Mouse (Mus musculus) induced T-regulatory cell, adult 2 months (primary cell): Measurements from ENCODE around the gene Crb3.

Experiments
- DNase-seq: peaks from one replicate; pipeline ENCODE4 v3.0.0-alpha.2; 2012; ENCODE audit warnings: low read depth

Crb3 gene

DNA sequence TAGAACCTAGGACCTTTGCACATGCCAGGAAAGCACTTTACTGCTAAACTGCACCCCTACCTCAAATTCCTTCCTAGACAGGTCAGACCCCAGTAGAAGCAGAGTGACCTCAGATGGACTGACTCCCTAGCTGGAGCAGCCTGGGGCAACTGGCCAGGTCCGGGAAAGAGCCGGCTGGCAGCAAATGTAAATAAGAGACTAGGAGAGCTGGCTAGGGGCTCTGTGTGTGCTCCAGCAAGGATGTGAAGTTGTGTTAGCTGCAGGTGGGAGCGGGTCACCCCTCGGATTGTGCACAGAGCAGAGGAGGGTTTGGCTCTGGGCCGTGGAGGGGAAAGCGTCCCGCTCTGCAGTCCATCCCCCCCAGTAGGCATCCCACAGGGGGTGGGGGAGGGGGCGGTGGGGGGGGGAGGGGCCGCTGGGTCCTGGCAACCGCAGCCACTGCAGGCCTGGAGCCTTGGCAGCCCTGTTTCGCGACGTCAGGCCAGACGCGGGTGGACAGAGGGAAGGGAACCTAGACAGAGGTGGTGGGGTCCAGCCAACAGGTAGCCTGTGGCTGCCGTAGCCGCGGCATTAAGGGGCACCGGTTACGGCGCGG lies at the start of gene Crb3:
Crb3 (plus strand) TSS at position 215 of the 595 bp plus-strand sequence.
- DNase-seq = no peak

GRCm38 (mm10) chr17:57010911-57011235 lies 48.0 kb upstream of the Crb3 start:
- no peak for DNase-seq

DNA sequence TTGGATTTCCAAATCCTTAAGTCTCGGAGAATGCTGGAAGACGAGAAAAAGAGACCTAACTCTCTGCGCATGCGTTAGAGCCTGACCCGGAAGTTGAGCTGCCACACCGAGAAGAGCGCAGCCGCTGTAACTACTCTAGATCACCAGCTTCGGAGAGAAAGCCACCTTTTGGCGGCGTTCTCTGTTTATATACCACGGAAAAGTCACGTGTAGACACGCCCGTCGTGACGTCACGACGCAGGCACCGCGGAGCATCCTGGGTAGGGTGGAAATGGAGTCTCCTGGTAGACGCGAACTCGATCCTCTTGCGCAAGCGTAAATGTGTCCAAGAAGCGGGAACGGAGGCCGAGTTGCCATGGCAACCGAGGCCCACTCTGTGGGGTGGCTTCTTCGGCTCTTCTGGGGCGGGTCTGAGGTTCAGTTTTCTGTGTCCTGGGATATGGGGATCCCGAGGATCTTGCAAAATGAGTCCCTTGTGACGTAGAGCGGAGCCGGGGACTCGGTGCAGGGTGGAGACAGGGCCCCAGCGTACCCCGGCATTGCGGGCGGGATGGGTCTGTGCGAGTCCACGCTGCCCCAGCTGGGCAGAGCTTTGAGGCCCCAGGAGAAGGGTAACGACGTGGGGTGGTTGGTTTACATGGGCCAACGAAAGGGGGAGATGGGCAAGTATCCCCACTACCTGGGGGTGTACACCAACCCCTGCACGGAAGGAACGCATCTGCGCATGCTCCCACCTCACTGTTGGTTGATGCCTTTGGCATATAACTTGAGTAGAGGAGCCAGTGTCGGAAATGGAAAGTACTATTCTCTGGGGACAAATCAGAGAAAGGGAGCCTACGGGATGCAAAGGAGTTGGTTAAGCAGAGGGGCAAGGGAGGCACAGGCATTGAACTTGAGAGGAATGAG lies 47.4 kb upstream of the Crb3 start, which contains the start of the genes Gtf2f1 and Gm17949:
Gtf2f1 (minus strand) TSS at position 53 of the 906 bp plus-strand sequence.
Gm17949 (plus strand) TSS at position 234 of the 906 bp plus-strand sequence.
- DNase-seq = peak; percentile 100

DNA sequence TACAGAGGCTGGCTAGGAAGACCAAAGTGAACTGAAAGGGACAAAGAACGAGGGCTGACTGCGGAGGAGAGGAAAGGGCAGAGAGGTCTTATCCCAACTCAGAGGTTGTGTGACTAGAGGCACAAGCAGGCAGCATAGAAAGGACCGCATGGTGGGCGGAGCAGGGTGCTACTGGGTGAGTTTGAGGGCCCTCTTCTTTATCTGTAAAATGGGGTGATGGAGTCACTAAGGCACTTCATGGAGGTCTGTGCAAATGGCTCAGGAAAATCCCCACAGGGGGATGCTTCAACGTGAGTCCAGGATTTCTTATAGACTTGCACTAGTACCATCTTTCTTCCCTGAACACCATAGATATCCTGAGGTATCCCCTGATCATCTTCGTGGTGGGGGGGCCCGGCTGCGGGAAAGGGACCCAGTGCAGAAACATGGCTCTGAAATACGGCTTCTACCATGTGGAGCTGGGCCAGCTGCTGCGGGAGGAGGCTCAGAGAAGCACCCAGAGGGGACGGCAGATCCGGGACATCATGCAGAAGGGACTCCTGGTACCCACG lies 46.6 kb upstream of the Crb3 start:
- DNase-seq = no peak

- DNase-seq = no peak
These were observed 39.2 kb upstream of the Crb3 start for GRCm38 (mm10) chr17:57019693-57020092.

DNA sequence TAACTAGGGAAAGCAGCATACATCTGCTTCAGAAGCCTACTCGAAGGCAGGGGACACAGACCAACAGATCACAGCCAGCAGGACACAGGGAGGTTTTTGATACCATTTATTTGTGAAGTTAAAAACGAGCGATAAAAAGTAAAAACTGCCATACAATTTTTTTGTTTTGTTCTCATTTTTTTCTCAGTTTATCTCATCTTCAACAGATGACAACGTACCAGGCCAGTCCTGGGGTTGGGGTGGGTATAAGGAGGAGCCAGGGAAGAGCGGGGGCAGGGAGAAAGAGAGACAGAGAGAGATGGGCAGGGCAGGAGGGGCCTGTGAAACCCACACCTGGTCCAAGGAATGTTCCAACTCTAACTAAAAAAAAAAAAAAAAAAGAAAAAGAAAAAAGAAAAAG lies 37.9 kb upstream of the Crb3 start:
- no peak for DNase-seq

DNA sequence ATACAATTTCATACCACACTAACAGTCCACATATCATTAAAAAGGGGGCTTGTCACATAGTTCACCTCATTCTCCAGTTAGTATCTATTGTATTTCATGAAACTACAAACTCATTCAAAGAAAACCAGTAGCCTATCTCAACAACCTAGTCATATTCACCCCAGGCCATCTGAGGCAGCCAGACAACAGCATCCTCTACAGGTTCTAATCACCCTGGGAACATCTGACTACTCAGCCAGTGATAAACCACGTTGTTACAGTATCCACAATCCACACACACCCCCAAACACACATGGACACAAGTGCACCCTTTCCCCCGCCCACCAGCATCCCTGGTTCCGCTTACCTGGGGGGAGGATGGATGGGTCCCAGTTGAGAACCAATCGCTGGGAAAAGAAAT lies 31.4 kb upstream of the Crb3 start:
- DNase-seq = no peak

DNA sequence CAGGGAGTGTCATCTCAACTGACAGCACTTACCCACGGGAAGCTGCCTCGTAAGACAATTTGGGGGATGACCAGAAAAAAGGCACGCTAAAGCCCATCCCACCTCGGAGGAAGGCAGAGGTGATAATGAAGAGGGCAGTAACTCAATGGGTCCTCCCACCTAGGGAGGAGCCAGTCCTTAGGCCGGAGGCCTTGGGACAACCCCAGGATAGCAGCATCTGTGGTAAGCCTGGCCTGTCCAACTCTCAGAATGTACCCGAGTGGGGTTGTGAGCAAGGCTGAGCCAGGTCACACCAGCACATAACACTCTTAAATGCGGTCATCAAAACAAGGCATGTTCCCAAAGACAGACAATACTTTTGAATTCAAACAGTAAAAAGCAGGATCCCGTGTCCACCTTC lies 29.2 kb upstream of the Crb3 start:
- DNase-seq = peak; percentile 42

DNA sequence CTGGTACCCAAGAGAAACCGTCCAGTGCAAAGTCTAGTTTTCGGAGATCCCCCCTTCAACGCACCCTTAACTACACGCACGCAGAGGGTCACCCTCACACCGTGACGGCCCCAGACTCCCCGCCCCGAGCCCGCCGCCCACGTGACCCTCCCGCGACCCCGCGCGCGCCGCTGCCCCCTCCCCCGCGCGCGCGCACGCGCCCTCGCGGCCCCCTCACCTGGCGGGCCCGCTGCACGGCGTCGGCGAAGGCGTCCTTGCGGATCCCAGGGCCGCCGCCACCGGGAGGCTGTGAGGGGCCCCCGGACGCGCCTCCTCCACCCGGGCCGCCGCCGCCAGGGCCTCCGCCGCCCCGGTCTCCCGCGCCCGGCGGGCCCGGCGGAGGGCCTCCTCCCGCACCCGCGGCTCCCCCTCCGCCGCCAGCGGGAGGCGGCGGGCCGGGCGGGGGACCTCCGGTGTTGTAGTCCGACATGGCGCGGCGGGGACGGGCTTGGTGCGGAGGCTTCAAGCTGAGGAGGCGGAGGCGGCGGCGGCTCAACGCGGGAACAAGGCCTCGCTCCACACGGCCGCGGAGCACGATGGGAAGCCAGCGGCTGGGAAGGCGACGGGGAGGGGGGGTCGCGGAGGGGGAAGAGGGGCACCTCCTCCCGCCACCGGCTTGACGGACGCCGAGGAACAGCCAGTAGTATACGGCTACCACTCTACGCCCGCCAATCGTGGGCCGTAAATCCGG lies 27.8 kb upstream of the Crb3 start, which contains the start of gene Khsrp:
Khsrp (minus strand) TSS at position 592 of the 730 bp plus-strand sequence.
- peak; percentile 65 for DNase-seq

DNA sequence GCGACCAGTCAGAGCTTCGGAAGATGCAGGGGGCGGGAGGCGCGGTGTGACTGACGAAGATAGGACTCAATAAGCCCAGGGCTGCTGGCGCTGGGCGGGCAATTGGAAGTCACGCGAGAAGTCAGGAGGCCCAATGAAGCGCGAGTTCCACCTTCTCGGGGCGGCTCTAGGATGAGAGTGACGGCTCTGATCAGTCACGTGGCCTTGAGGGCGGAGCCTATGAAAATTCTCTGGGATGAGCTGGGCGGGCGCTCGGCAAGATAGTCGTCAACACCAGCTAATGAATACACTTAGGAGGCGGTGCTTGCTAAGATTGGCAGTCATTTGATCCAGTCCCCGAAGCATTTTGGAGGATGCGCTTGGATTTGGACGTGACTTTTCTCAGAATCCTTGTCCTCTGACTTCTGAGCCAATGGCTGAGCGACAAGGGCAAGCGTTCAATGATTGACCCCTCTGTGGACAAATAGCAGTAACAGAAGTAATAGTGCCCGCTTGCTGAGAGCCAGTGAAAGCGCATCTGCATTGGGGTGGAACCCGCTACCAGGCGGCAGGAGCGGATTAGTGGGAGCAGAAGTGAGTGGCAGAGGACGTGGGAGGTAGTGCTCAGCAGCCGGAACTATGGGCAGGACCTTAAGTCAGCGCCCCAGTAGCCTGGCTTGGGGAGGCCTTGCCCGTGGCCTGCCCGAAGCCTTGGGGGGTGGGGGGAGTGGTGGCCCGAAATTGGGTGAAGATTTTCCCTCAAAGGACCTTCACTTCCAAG lies 27.1 kb upstream of the Crb3 start:
- DNase-seq = peak; percentile 100

DNA sequence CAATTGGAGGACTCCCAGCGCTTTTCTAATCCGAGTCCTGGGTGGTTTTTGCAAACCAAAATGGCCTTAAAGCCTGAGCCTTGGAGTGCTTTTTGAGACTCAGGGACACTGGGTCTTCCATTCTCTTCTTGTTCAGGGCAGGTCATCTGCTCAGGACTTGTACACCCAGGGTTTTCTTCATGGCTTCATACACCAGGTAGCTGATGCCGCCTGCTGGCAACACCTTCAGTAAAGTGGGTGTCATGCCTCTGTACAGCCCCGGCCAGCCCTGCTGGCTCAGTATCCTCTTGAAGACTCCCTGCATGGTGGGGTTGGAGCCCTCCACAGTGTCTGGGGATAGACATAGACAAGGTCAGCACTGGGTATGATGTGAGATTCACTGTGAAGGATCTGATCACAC lies 26.1 kb upstream of the Crb3 start:
- DNase-seq = peak; percentile 34

- DNase-seq = peak; percentile 39
These were observed 19.9 kb upstream of the Crb3 start for GRCm38 (mm10) chr17:57038978-57039377.

- DNase-seq = no peak
These were observed 17.4 kb upstream of the Crb3 start, which contains the start of gene Slc25a41 for GRCm38 (mm10) chr17:57041554-57041953. TSS of gene Slc25a41 (minus strand) at chr17:57041654.

- DNase-seq = no peak
These were observed 11.5 kb upstream of the Crb3 start for GRCm38 (mm10) chr17:57047406-57047805.

DNA sequence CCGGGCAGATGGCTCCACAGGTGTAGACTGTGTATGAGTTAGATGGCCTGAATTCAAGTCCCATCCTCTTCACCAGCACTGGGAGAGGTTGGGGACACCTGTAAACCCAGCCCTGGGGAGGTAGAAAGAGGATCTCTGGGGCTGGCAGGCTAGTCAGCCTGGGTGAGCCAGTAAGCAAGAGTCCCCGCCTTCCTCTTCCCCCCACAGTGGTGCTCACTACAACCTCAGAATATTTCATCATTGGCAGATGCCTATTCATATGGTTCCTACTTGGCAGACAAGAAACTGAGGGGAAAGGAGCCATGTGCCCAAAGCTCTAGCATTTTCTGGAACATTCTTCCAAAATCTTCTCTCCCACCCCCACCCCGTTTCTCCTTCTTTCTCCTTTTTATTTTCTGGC lies 10.1 kb upstream of the Crb3 start:
- DNase-seq = no peak

DNA sequence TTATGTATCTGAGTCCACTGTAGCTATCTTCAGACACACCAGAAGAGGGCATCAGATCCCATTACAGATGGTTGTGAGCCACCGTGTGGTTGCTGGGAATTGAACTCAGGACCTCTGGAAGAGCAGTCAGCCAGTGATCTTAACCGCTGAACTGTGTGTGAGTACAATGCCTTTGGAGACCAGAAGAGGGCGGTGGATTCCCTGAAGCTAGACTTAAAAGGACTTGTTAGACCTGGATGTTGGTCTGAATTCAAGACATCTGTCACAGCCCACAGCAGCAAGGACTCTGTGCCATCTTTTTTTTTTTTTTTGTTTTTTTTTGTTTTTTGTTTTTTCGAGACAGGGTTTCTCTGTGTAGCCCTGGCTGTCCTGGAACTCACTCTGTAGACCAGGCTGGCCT lies 7.2 kb upstream of the Crb3 start:
- DNase-seq = peak; percentile 75

GRCm38 (mm10) chr17:57056246-57056645 lies 2.7 kb upstream of the Crb3 start:
- DNase-seq = no peak

DNA sequence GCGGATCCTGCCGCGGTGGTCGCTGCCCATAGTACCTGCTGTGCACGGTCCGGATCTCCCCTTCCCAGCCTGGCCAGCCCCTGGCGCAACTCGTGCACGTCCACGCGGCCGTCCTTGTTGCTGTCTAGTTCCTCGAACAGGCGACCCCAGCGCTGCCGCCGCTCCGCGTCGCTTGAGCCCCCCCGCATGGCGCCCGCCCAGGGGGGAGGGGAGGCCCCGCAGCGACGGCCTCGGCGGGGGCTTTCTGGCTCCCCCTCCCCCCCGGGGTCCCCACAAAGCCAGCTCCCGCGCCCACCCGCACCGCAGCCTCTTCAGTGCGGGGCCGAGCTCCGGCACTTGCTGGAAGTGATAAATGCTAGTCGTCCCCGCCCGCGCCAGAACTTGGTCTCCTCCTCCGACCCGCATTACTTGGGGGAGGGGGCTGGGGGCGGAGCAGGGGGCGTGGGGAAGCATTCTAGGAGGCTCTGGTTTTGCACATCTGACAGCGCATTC lies 627 bp downstream of the Crb3 start, which contains the start of gene Slc25a23:
Slc25a23 (minus strand) TSS at position 378 of the 492 bp plus-strand sequence.
- peak; percentile 76 for DNase-seq

DNA sequence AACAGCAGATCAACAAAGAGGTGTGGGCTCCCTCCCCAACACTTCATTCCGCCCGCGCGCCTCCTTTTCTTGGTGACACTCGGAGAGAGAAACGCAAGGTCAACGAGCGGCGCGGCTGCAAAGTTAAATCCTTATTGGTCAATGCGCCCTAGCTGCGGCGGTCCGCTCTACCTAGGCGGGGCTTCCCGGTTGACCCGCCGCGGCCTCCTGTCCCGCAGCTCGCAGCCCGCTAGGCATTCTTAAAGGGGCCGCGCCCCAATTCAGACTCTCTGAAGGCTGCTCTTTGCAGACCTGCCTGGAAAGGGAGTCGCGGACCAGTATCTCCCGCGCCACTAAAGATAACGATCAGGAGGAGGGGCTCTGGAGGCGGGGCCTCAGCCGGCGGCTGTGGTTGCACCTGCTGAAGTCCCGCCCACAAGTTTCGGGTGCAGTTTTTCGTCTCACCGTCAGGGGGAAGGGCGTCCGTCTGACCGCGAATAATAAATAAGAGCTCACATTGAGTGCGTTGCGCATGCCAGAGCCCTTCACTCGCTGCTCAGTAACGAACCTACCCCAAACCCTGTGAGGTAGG lies 1.4 kb downstream of the Crb3 start:
- peak; percentile 99 for DNase-seq

DNA sequence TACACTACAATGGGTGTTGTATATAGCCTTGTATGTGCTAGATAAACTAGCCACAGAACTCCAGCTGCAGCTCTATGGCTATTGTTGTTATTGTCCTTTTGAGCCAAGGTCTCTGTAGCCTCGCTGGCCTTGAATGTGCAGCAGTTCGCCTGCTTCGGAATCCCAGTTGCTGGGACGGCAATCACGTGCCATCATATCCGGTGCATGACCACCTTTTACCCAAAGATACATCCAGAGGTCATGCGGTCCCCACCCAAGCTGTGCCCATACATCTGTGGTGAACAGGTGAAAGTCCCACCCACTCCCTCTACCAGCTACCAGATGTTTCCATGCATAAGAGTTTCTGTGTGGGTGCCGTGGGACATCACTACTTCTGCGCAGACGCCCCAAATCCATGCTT lies 2.2 kb downstream of the Crb3 start:
- DNase-seq = peak; percentile 75

- DNase-seq = peak; percentile 75
These were observed 3.2 kb downstream of the Crb3 start for GRCm38 (mm10) chr17:57062011-57062521.
